Mouse (Mus musculus): Measurements from ENCODE around the gene Hist1h3e. TPM values are rescaled to one million over a fixed set of nuclear protein-coding genes. Genes with fewer than 3 reads are reported as not detected.
A peak's percentile ranks its signal among the peaks of the same experiment; 100 is the strongest.

The Hist1h3e gene
- total RNA-seq, 2 experiments from 2014 or later: 264 to 387 TPM

- ATAC-seq (replicated peaks; ENCODE audit: low FRiP score, poor library complexity, severe bottlenecking): no peak
These were observed 36.3 kb downstream of the Hist1h3e start for GRCm38 (mm10) chr13:23525901-23526300.

DNA sequence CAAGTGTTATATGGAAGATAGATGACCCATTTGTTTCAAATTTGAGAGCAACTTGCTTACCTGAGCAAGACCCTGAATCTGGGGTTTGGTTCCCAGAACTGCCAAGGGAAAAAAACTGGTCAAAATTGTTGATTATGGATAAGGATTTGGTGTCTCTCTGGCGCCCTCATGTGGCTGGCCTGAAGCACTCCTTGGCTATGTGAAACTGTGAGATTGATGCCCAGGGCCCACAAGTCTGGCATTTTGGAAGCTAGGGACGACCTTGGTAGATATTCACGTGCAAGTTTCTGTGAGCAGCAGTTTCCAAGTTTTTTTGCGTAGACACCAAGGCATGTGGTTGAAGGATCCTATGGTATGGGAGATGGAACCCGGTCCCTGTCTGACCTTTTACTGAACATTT lies 37.5 kb downstream of the Hist1h3e start:
- ATAC-seq (replicated peaks; ENCODE audit: low FRiP score, poor library complexity, severe bottlenecking): peak; percentile 61; the same call in 1 of the 2 replicates

DNA sequence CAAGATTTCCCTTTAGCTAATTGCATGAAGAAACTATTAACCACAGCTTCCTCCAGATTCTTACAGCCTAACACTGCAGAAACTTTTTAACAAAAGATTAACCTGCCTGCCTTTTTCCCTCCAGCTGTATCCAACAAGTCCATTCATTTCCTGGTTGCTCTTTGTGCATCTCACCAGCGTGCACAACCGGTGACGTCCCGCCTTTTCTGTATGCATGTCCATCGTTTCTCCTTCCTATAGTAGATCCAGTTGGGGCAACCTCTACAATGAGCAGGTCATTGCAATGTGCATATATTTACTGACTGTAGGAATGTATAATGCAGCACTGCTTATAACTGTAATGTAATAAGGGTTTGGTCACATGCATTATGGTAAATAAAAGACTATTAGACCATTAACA lies 38.2 kb downstream of the Hist1h3e start:
- ATAC-seq (replicated peaks; ENCODE audit: low FRiP score, poor library complexity, severe bottlenecking): no peak

GRCm38 (mm10) chr13:23521703-23522102 lies 40.5 kb downstream of the Hist1h3e start:
- ATAC-seq (replicated peaks; ENCODE audit: low FRiP score, poor library complexity, severe bottlenecking): no peak

- peak; percentile 31 for ATAC-seq (replicated peaks; ENCODE audit: low FRiP score, poor library complexity, severe bottlenecking)
These were observed 42.8 kb downstream of the Hist1h3e start for GRCm38 (mm10) chr13:23519416-23519815.

- ATAC-seq (replicated peaks; ENCODE audit: low FRiP score, poor library complexity, severe bottlenecking): peak; percentile 36
These were observed 43.3 kb downstream of the Hist1h3e start for GRCm38 (mm10) chr13:23518885-23519284.

GRCm38 (mm10) chr13:23518295-23518603 lies 43.9 kb downstream of the Hist1h3e start:
- ATAC-seq (replicated peaks; ENCODE audit: low FRiP score, poor library complexity, severe bottlenecking): peak; percentile 13

GRCm38 (mm10) chr13:23517603-23518294 lies 44.4 kb downstream of the Hist1h3e start:
- peak; percentile 66 for ATAC-seq (replicated peaks; ENCODE audit: low FRiP score, poor library complexity, severe bottlenecking)

DNA sequence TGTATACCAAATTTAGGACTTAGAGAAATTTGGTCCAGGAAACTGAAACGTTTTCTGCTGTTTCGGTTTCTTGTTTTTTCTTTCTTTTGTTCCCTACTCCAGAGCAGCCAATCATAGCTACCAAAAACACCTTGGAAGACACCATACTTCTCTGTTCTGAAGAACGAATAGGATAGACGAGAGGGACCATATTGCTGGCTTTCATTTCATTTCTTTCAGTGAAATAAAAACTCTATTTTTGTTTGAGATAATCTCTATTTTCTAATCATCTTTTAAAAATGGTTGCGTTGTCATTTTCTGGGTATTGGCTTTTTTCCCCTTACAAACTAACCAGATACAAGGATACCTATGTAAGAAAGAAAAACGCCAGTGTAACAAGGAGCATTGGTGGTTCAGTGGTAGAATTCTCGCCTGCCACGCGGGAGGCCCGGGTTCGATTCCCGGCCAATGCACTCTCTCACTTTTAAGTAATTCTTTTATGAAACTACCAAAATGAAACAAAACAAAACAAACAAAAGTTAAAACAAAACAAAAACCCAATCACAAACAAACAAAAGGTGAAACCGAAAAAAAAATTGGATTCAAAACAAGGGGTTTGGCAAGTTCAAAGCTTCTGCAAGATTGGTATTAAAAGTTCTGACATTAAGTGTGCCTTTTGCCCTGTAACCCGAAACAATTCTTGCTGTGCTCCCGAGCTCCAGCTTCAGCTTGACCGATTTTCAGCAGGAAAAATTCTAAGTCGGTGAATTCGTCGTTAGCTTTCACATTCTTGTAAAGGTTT lies 45.2 kb downstream of the Hist1h3e start:
- peak; percentile 27; the same call in 1 of the 2 replicates for ATAC-seq (replicated peaks; ENCODE audit: low FRiP score, poor library complexity, severe bottlenecking)

DNA sequence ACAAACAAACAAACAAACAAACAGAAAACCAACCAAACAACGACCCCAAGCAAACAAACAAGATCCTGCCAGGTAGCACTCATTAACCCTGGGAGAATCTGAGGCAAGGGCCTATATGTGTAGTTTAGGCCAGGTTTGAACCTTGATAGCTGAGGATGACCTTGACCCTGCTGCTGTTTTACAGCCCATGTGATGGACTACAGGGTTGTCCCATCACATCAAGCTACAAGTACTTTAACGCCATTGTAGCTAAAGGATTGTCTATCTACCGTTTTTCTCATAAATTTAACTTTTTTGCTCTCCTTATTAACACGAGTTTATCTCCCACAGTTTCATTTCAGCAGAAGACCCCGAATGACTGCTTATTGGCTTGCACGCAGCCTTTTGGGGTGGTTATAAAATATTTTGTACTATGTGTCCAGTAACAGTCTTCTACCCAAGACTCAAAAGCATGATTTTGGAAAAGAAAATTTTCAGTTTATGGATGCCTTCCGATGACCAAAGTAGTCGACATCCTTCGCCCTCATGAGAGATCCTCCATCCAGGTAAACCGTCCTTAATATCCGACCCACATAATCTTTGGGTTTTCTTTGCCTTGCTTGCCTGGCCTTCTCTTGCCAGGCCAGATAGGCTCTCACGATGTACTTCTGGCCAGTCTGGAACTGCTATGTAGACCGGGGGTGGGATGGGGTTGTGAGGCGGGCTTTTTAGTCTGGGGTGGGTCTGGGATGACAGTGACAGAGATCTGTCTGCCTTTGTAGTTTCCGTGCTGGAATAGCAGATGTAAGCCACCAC lies 46.1 kb downstream of the Hist1h3e start:
- no peak for ATAC-seq (replicated peaks; ENCODE audit: low FRiP score, poor library complexity, severe bottlenecking)

DNA sequence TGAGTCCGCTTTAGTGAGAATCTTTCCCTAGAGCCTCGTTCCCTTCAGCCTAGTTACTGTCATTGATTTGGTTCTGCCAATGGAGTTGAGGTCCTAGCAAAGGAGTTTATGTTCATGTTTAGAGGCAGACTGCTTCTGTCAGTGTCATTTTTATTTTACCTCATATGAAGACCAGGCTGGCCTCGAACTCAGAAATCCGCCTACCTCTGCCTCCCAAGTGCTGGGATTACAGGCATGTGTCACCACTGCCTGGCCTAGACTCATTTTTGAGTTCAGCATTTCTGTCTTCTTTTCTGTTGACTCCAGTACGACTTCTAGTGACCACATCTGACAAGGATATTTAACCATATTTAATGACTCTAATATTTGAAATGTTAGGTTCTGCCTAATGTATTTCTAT lies 46.9 kb downstream of the Hist1h3e start:
- no peak for ATAC-seq (replicated peaks; ENCODE audit: low FRiP score, poor library complexity, severe bottlenecking)

DNA sequence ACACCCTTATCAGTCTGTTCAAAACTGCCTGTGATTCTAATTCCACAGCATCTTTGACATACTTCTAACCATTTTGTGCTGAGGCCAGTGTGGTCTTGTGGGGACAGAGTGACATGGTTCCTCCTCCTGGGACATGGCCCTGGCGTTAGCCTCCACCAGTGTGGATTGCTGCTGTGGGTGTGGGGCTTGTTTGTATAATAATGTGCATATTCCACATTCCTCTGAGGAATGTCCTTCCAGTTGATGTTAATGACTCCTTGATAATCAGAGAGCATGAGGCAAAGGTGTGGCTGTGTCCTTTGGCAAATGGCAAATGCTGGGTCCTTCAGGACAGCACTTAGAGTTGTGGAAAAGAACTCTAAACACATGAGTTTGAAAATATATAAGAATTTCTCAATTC lies 48.7 kb downstream of the Hist1h3e start:
- no peak for ATAC-seq (replicated peaks; ENCODE audit: low FRiP score, poor library complexity, severe bottlenecking)

Other genes starting within 250 kb of the Hist1h3e start
Only the 30 nearest of the 35 such genes appear.
- 4.3 and 15.1 TPM in 2 replicates for gene Zfp322a, start 193.2 kb downstream of the Hist1h3e start, total RNA-seq (2015; ENCODE audit: low replicate concordance)
- gene Zfp322a, start 193.2 kb downstream of the Hist1h3e start, total RNA-seq (2017; ENCODE audit: low replicate concordance): 18.7 and 48.1 TPM in 2 replicates
- 1.1 and 2.1 TPM in 2 replicates for gene Abt1, start 138.5 kb downstream of the Hist1h3e start, total RNA-seq (2015; ENCODE audit: low replicate concordance)
- gene Abt1, start 138.5 kb downstream of the Hist1h3e start, total RNA-seq (2017; ENCODE audit: low replicate concordance): 1.3 and 1.6 TPM in 2 replicates
- 1.4 and 4.2 TPM in 2 replicates for gene Btn1a1, start 96.5 kb downstream of the Hist1h3e start, total RNA-seq (2015; ENCODE audit: low replicate concordance)
- 0.90 and 1.4 TPM in 2 replicates for gene Btn1a1, start 96.5 kb downstream of the Hist1h3e start, total RNA-seq (2017; ENCODE audit: low replicate concordance)
- not detected in 2 replicates for gene Btn2a2, start 73.5 kb downstream of the Hist1h3e start, total RNA-seq (2015; ENCODE audit: low replicate concordance)
- gene Btn2a2, start 73.5 kb downstream of the Hist1h3e start, total RNA-seq (2017; ENCODE audit: low replicate concordance): not detected in 2 replicates
- gene Hist1h4h, start 31.3 kb downstream of the Hist1h3e start, total RNA-seq (2015; ENCODE audit: low replicate concordance): 323 and 492 TPM in 2 replicates
- gene Hist1h4h, start 31.3 kb downstream of the Hist1h3e start, total RNA-seq (2017; ENCODE audit: low replicate concordance): 3,110 and 3,215 TPM in 2 replicates
- 180 and 320 TPM in 2 replicates for gene Hist1h2af, start 28.5 kb downstream of the Hist1h3e start, total RNA-seq (2015; ENCODE audit: low replicate concordance)
- gene Hist1h2af, start 28.5 kb downstream of the Hist1h3e start, total RNA-seq (2017; ENCODE audit: low replicate concordance): 7,936 and 7,993 TPM in 2 replicates
- gene Hist1h3g, start 26.9 kb downstream of the Hist1h3e start, total RNA-seq (2015; ENCODE audit: low replicate concordance): 573 TPM in 2 replicates
- 250 and 889 TPM in 2 replicates for gene Hist1h3g, start 26.9 kb downstream of the Hist1h3e start, total RNA-seq (2017; ENCODE audit: low replicate concordance)
- gene Hist1h2bh, start 19.0 kb downstream of the Hist1h3e start, total RNA-seq (2015; ENCODE audit: low replicate concordance): 90.1 and 113 TPM in 2 replicates
- gene Hist1h2bh, start 19.0 kb downstream of the Hist1h3e start, total RNA-seq (2017; ENCODE audit: low replicate concordance): 325 and 367 TPM in 2 replicates
- 145 and 158 TPM in 2 replicates for gene Hist1h3f, start 18.3 kb downstream of the Hist1h3e start, total RNA-seq (2015; ENCODE audit: low replicate concordance)
- 262 and 310 TPM in 2 replicates for gene Hist1h3f, start 18.3 kb downstream of the Hist1h3e start, total RNA-seq (2017; ENCODE audit: low replicate concordance)
- gene Hist1h4f, start 10.7 kb downstream of the Hist1h3e start, total RNA-seq (2015; ENCODE audit: low replicate concordance): 838 and 1,105 TPM in 2 replicates
- 7,675 and 12,079 TPM in 2 replicates for gene Hist1h4f, start 10.7 kb downstream of the Hist1h3e start, total RNA-seq (2017; ENCODE audit: low replicate concordance)
- 59.1 and 59.8 TPM in 2 replicates for gene Hist1h1d, start 9.1 kb downstream of the Hist1h3e start, total RNA-seq (2015; ENCODE audit: low replicate concordance)
- 587 and 674 TPM in 2 replicates for gene Hist1h1d, start 9.1 kb downstream of the Hist1h3e start, total RNA-seq (2017; ENCODE audit: low replicate concordance)
- gene Hist1h2ae, start 8.9 kb upstream of the Hist1h3e start, total RNA-seq (2015; ENCODE audit: low replicate concordance): 4.2 and 33.5 TPM in 2 replicates
- 1,390 and 1,464 TPM in 2 replicates for gene Hist1h2ae, start 8.9 kb upstream of the Hist1h3e start, total RNA-seq (2017; ENCODE audit: low replicate concordance)
- 851 and 976 TPM in 2 replicates for gene Hist1h2bg, start 9.0 kb upstream of the Hist1h3e start, total RNA-seq (2015; ENCODE audit: low replicate concordance)
- 2,677 and 3,057 TPM in 2 replicates for gene Hist1h2bg, start 9.0 kb upstream of the Hist1h3e start, total RNA-seq (2017; ENCODE audit: low replicate concordance)
- 1,210 and 1,460 TPM in 2 replicates for gene Hist1h2bf, start 11.8 kb upstream of the Hist1h3e start, total RNA-seq (2015; ENCODE audit: low replicate concordance)
- gene Hist1h2bf, start 11.8 kb upstream of the Hist1h3e start, total RNA-seq (2017; ENCODE audit: low replicate concordance): 1,557 and 1,840 TPM in 2 replicates
- gene Hist1h2ad, start 12.0 kb upstream of the Hist1h3e start, total RNA-seq (2015; ENCODE audit: low replicate concordance): 9.0 and 15.1 TPM in 2 replicates
- gene Hist1h2ad, start 12.0 kb upstream of the Hist1h3e start, total RNA-seq (2017; ENCODE audit: low replicate concordance): 2,771 and 6,356 TPM in 2 replicates
- gene Hist1h3d, start 13.4 kb upstream of the Hist1h3e start, total RNA-seq (2015; ENCODE audit: low replicate concordance): 379 and 393 TPM in 2 replicates
- gene Hist1h3d, start 13.4 kb upstream of the Hist1h3e start, total RNA-seq (2017; ENCODE audit: low replicate concordance): 236 and 363 TPM in 2 replicates
- 1,614 and 1,995 TPM in 2 replicates for gene Hist1h4d, start 19.2 kb upstream of the Hist1h3e start, total RNA-seq (2015; ENCODE audit: low replicate concordance)
- 2,133 and 2,242 TPM in 2 replicates for gene Hist1h4d, start 19.2 kb upstream of the Hist1h3e start, total RNA-seq (2017; ENCODE audit: low replicate concordance)
- gene Hist1h2be, start 58.8 kb upstream of the Hist1h3e start, total RNA-seq (2015; ENCODE audit: low replicate concordance): 39.8 and 50.1 TPM in 2 replicates
- gene Hist1h2be, start 58.8 kb upstream of the Hist1h3e start, total RNA-seq (2017; ENCODE audit: low replicate concordance): 202 and 281 TPM in 2 replicates
- 1,339 and 1,610 TPM in 2 replicates for gene Hist1h1e, start 60.2 kb upstream of the Hist1h3e start, total RNA-seq (2015; ENCODE audit: low replicate concordance)
- 1,649 and 1,886 TPM in 2 replicates for gene Hist1h1e, start 60.2 kb upstream of the Hist1h3e start, total RNA-seq (2017; ENCODE audit: low replicate concordance)
- gene Hist1h2ac, start 121.6 kb upstream of the Hist1h3e start, total RNA-seq (2015; ENCODE audit: low replicate concordance): 7.5 and 8.3 TPM in 2 replicates
- 152 and 187 TPM in 2 replicates for gene Hist1h2ac, start 121.6 kb upstream of the Hist1h3e start, total RNA-seq (2017; ENCODE audit: low replicate concordance)
- gene Hist1h2bc, start 121.8 kb upstream of the Hist1h3e start, total RNA-seq (2015; ENCODE audit: low replicate concordance): 84.3 and 136 TPM in 2 replicates
- gene Hist1h2bc, start 121.8 kb upstream of the Hist1h3e start, total RNA-seq (2017; ENCODE audit: low replicate concordance): 401 and 556 TPM in 2 replicates
- 2.2 TPM in 1 of 2 replicates, not detected in the other for gene Hist1h1t, start 133.4 kb upstream of the Hist1h3e start, total RNA-seq (2015; ENCODE audit: low replicate concordance)
- 3.5 and 8.2 TPM in 2 replicates for gene Hist1h1t, start 133.4 kb upstream of the Hist1h3e start, total RNA-seq (2017; ENCODE audit: low replicate concordance)
- gene Hist1h4c, start 136.1 kb upstream of the Hist1h3e start, total RNA-seq (2015; ENCODE audit: low replicate concordance): 225 and 268 TPM in 2 replicates
- gene Hist1h4c, start 136.1 kb upstream of the Hist1h3e start, total RNA-seq (2017; ENCODE audit: low replicate concordance): 667 and 1,084 TPM in 2 replicates
- gene Hfe, start 148.5 kb upstream of the Hist1h3e start, total RNA-seq (2015; ENCODE audit: low replicate concordance): 7.5 and 14.1 TPM in 2 replicates
- gene Hfe, start 148.5 kb upstream of the Hist1h3e start, total RNA-seq (2017; ENCODE audit: low replicate concordance): 0.77 and 2.2 TPM in 2 replicates
- 527 and 533 TPM in 2 replicates for gene Hist1h1c, start 176.4 kb upstream of the Hist1h3e start, total RNA-seq (2015; ENCODE audit: low replicate concordance)
- 3,859 and 4,708 TPM in 2 replicates for gene Hist1h1c, start 176.4 kb upstream of the Hist1h3e start, total RNA-seq (2017; ENCODE audit: low replicate concordance)
- gene Hist1h3c, start 183.2 kb upstream of the Hist1h3e start, total RNA-seq (2015; ENCODE audit: low replicate concordance): 412 and 474 TPM in 2 replicates
- 1,335 and 2,217 TPM in 2 replicates for gene Hist1h3c, start 183.2 kb upstream of the Hist1h3e start, total RNA-seq (2017; ENCODE audit: low replicate concordance)
- gene Hist1h2bb, start 184.4 kb upstream of the Hist1h3e start, total RNA-seq (2015; ENCODE audit: low replicate concordance): 856 and 1,017 TPM in 2 replicates
- gene Hist1h2bb, start 184.4 kb upstream of the Hist1h3e start, total RNA-seq (2017; ENCODE audit: low replicate concordance): 7,682 and 13,399 TPM in 2 replicates
- gene Hist1h2ab, start 188.8 kb upstream of the Hist1h3e start, total RNA-seq (2015; ENCODE audit: low replicate concordance): 222 and 372 TPM in 2 replicates
- 5,516 and 10,292 TPM in 2 replicates for gene Hist1h2ab, start 188.8 kb upstream of the Hist1h3e start, total RNA-seq (2017; ENCODE audit: low replicate concordance)
- gene Hist1h3b, start 189.9 kb upstream of the Hist1h3e start, total RNA-seq (2015; ENCODE audit: low replicate concordance): 1,233 and 1,450 TPM in 2 replicates
- gene Hist1h3b, start 189.9 kb upstream of the Hist1h3e start, total RNA-seq (2017; ENCODE audit: low replicate concordance): 1,686 and 1,833 TPM in 2 replicates
- gene Hist1h4b, start 194.6 kb upstream of the Hist1h3e start, total RNA-seq (2015; ENCODE audit: low replicate concordance): 331 and 380 TPM in 2 replicates
- 1,134 and 2,811 TPM in 2 replicates for gene Hist1h4b, start 194.6 kb upstream of the Hist1h3e start, total RNA-seq (2017; ENCODE audit: low replicate concordance)